Mouse (Mus musculus) olfactory bulb, adult 2 months (tissue): Measurements from ENCODE around the gene Manba.
"Not testable (repeated sequence)": the region's sequence is repeated elsewhere in the genome, so short reads cannot be mapped to it uniquely, and the experiment has no call there.

Source experiments
- CTCF ChIP-seq: fragments of 200-500 bp; IDR thresholded peaks from 2 replicates; pipeline ENCODE4 v1.5.1; 2012; ENCODE audit warnings: low read depth, mild to moderate bottlenecking, low read length, moderate library complexity; ENCODE audit not compliant: insufficient read depth
- POLR2A ChIP-seq: fragments of 200-500 bp; IDR thresholded peaks from 2 replicates; pipeline ENCODE4 v1.6.1; 2012; ENCODE audit warnings: mild to moderate bottlenecking, low read depth, low read length, moderate library complexity; ENCODE audit not compliant: insufficient read depth

GRCm38 (mm10) chr3:135493320-135493719 lies 7.9 kb downstream of the Manba start:
- TF ChIP-seq POLR2A, CTCF: not testable (repeated sequence)
